Comparison of ENCODE assay signal across 10 mouse cellular contexts in the genomic region with DNA sequence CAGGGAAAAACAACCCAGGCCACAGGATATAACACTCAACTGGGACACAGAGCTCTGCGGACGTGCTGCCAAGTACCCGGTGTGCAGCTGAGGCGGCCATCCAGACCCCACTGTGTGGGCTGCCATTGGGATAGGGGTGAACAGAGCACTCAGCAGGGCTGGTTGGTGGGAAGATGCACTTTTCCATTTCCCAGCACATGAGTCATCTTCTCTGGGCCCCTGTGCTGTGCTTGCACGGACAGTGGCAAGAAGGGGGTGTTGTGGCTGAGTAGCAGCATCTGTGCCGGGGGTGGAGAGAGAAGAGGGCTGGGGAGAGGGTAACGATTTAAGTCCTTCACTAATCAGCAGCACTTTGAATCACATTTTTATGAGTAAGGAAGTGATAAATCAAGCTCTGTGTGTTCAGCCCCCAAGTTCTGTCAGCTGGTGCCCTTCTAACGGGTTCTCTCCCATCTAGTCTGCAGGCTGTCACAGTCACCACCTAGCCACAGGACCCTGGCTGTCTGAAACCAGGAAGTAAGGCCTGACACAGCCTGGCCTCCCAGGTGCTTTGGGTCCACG.
DNase-seq lines count a peak whose midpoint lies in the region; ATAC-seq lines count a peak whose summit lies in the region.
"Had no signal": no experiment of that assay in that cellular context is flagged by ENCODE, and none has a peak within 500 bp of the region (broad histone marks: within the 10 kb centered on the region; RNA-seq: fewer than 3 reads in every experiment).

No protein-coding gene starts in this region.

- no peaks in the 10 kb centered on the region for H3K9me3 ChIP-seq in heart, embryonic 13.5 days
- H3K9me3 ChIP-seq in limb, embryonic 10.5 days (replicated peaks) = no peaks in the 10 kb centered on the region
- H3K9me3 ChIP-seq in hindbrain, embryonic 13.5 days = no peaks in the 10 kb centered on the region
- H3K9me3 ChIP-seq: limb, embryonic 15.5 days had no signal

- peak overlapping the region; percentile 62 for H3K27ac ChIP-seq in heart, embryonic 13.5 days (replicated peaks)
- H3K27ac ChIP-seq in limb, embryonic 10.5 days = peak overlapping the region; percentile 66
- H3K27ac ChIP-seq in hindbrain, embryonic 13.5 days = no peak overlapping the region
- H3K27ac ChIP-seq: limb, embryonic 15.5 days had no signal

- H3K4me1 ChIP-seq in heart, embryonic 13.5 days = peaks cover 40% of the 10 kb centered on the region
- H3K4me1 ChIP-seq in limb, embryonic 10.5 days = peaks cover 26% of the 10 kb centered on the region
- peaks cover 7% of the 10 kb centered on the region; the same call in 1 of the 2 replicates for H3K4me1 ChIP-seq in hindbrain, embryonic 13.5 days (replicated peaks)

- peaks cover 53% of the 10 kb centered on the region for H3K36me3 ChIP-seq in heart, embryonic 13.5 days
- H3K36me3 ChIP-seq in limb, embryonic 10.5 days = peaks cover 58% of the 10 kb centered on the region
- peaks cover 34% of the 10 kb centered on the region for H3K36me3 ChIP-seq in hindbrain, embryonic 13.5 days

- H3K9ac ChIP-seq in heart, embryonic 13.5 days = 0 out of 2 replicates have a peak overlapping the region, but pooled peaks have one; percentile 19
- no peak overlapping the region for H3K9ac ChIP-seq in hindbrain, embryonic 13.5 days
- H3K9ac ChIP-seq: limb, embryonic 15.5 days had no signal

- ATAC-seq in heart, embryonic 13.5 days (ENCODE audit: extremely low read depth, insufficient number of reproducible peaks, low FRiP score, low TSS enrichment) = no peak
- no peak for ATAC-seq in hindbrain, embryonic 13.5 days (ENCODE audit: low FRiP score)
- no peak for ATAC-seq in megakaryocyte-erythroid progenitor cell, adult 5-6 weeks (replicated peaks; ENCODE audit: low FRiP score, low TSS enrichment, poor library complexity, severe bottlenecking)
- ATAC-seq: forebrain, embryonic 14.5 days had no signal

- WGBS in heart, embryonic 13.5 days = 51% methylated on average over 9 of the region's 9 CpGs
- WGBS in limb, embryonic 10.5 days = 52% methylated on average over 9 of the region's 9 CpGs
- 90% methylated on average over 9 of the region's 9 CpGs for WGBS in hindbrain, embryonic 13.5 days

- H3K27me3 ChIP-seq in heart, embryonic 13.5 days (replicated peaks) = no peaks in the 10 kb centered on the region
- no peaks in the 10 kb centered on the region for H3K27me3 ChIP-seq in limb, embryonic 10.5 days (ENCODE audit: low read depth, poor library complexity, severe bottlenecking)
- no peaks in the 10 kb centered on the region for H3K27me3 ChIP-seq in hindbrain, embryonic 13.5 days
- H3K27me3 ChIP-seq: limb, embryonic 15.5 days had no signal

- no peak overlapping the region for H3K4me3 ChIP-seq in heart, embryonic 13.5 days
- no peak overlapping the region for H3K4me3 ChIP-seq in limb, embryonic 10.5 days
- no peak overlapping the region for H3K4me3 ChIP-seq in hindbrain, embryonic 13.5 days
- H3K4me3 ChIP-seq: limb, embryonic 15.5 days had no signal

- peak; percentile 42 to 43 for DNase-seq in layer of hippocampus, adult 18-20 months (ENCODE audit: low spot score in 2 of 2)
- no peak for DNase-seq in layer of hippocampus, postnatal 25 days (ENCODE audit: extremely low spot score in 1 of 2, low spot score in 1 of 2)
- DNase-seq in Muller cell, postnatal 12 days (ENCODE audit: inconsistent ontology term) = peak; percentile 75
- peak; percentile 32 for DNase-seq in limb, embryonic 10.5 days (ENCODE audit: low spot score)
- DNase-seq: cerebellum, adult 2 months had no signal

- H3K4me2 ChIP-seq in heart, embryonic 13.5 days = no peak overlapping the region
- H3K4me2 ChIP-seq in hindbrain, embryonic 13.5 days = no peak overlapping the region
- H3K4me2 ChIP-seq: limb, embryonic 15.5 days had no signal

Comparison
In these comparisons a context has a peak if more than half of its experiments do, and no peak if none do; other contexts are left out.
1. DNase-seq: peak in layer of hippocampus, adult 18-20 months (2 of 2), Muller cell, postnatal 12 days (single experiment) and limb, embryonic 10.5 days (single experiment); none in layer of hippocampus, postnatal 25 days (0 of 2).